Mouse (Mus musculus): ENCODE data around the gene Vamp2.

Vamp2 gene

GRCm38 (mm10) chr11:69133566-69133922 lies 45.3 kb downstream of the Vamp2 start:
- DNase-seq (ENCODE audit: low spot score in 2 of 2) = no peak

GRCm38 (mm10) chr11:69133923-69134621 lies 45.8 kb downstream of the Vamp2 start:
- peak; percentile 86 to 93 for DNase-seq (ENCODE audit: low spot score in 2 of 2)

GRCm38 (mm10) chr11:69134622-69134968 lies 46.3 kb downstream of the Vamp2 start:
- DNase-seq (ENCODE audit: low spot score in 2 of 2) = no peak

- no peak for DNase-seq (ENCODE audit: low spot score in 2 of 2)
Observed at GRCm38 (mm10) chr11:69135361-69135760, 47.1 kb downstream of the Vamp2 start.
